Mouse (Mus musculus): ENCODE measurements at regions not wholly inside any gene's neighbourhood (a gene's known extent, or its start where the extent isn't known, plus 50 kb on each side); places are given as distances from the start of the nearest gene placed in this dataset.
"Not testable (repeated sequence)": the region's sequence is repeated elsewhere in the genome, so short reads cannot be mapped to it uniquely, and the experiment has no call there.

GRCm38 (mm10) chr1:102062268-102062667 is 2289.7 kb downstream of the Cntnap5b start:
- DNase-seq (ENCODE audit: low read depth, low spot score) = peak; percentile 33

GRCm38 (mm10) chr1:102105658-102106057 is 2333.1 kb downstream of the Cntnap5b start:
- no peak for DNase-seq (ENCODE audit: low read depth, low spot score)

- no peak for DNase-seq (ENCODE audit: low read depth, low spot score)
Observed at GRCm38 (mm10) chr1:102139021-102139420, 2366.5 kb downstream of the Cntnap5b start.

GRCm38 (mm10) chr1:102146368-102146767 is 2373.8 kb downstream of the Cntnap5b start:
- DNase-seq (ENCODE audit: low read depth, low spot score) = no peak

GRCm38 (mm10) chr1:102166649-102167048 is 2394.1 kb downstream of the Cntnap5b start:
- DNase-seq (ENCODE audit: low read depth, low spot score) = no peak

- DNase-seq (ENCODE audit: low read depth, low spot score) = no peak
Observed at GRCm38 (mm10) chr1:102170566-102171286, 2398.2 kb downstream of the Cntnap5b start.

GRCm38 (mm10) chr1:102185925-102186324 is 2413.4 kb downstream of the Cntnap5b start:
- no peak for DNase-seq (ENCODE audit: low read depth, low spot score)

- DNase-seq (ENCODE audit: low read depth, low spot score) = no peak
Observed at GRCm38 (mm10) chr1:102235473-102235872, 2462.9 kb downstream of the Cntnap5b start.

GRCm38 (mm10) chr1:102263126-102263860 is 2490.7 kb downstream of the Cntnap5b start:
- DNase-seq (ENCODE audit: low read depth, low spot score) = peak; percentile 56

GRCm38 (mm10) chr1:102264457-102264856 is 2491.9 kb downstream of the Cntnap5b start:
- DNase-seq (ENCODE audit: low read depth, low spot score) = peak; percentile 76

GRCm38 (mm10) chr1:102274456-102274855 is 2493.9 kb upstream of the Cdh20 start:
- no peak for DNase-seq (ENCODE audit: low read depth, low spot score)

- no peak for DNase-seq (ENCODE audit: low read depth, low spot score)
Observed at GRCm38 (mm10) chr1:102288288-102288687, 2480.0 kb upstream of the Cdh20 start.

GRCm38 (mm10) chr1:102303526-102303925 is 2464.8 kb upstream of the Cdh20 start:
- peak; percentile 55 for DNase-seq (ENCODE audit: low read depth, low spot score)

GRCm38 (mm10) chr1:102353136-102353535 is 2415.2 kb upstream of the Cdh20 start:
- DNase-seq (ENCODE audit: low read depth, low spot score) = no peak

GRCm38 (mm10) chr1:102357911-102358310 is 2410.4 kb upstream of the Cdh20 start:
- DNase-seq (ENCODE audit: low read depth, low spot score) = not testable (repeated sequence)

- peak; percentile 69 for DNase-seq (ENCODE audit: low read depth, low spot score)
Observed at GRCm38 (mm10) chr1:102378613-102379012, 2389.7 kb upstream of the Cdh20 start.
